Mouse (Mus musculus) limb, embryonic 13.5 days (tissue): ENCODE results near the gene Med13l. TPM values are rescaled to one million over a fixed set of nuclear protein-coding genes. Genes with fewer than 3 reads are reported as not detected.

Experiments used
- ATAC-seq: fragments of 200-750 bp; cut with Nextera tagmentation; 2 replicates; pipeline ENCODE4 v1.8.0; 2017; ENCODE audit warnings: low read depth, moderate number of reproducible peaks, moderate TSS enrichment; ENCODE audit not compliant: low FRiP score
- H3K27ac ChIP-seq: fragments of 300-500 bp; sonication (generic); 2 replicates; pipeline ENCODE4 v1.5.1; 2015; ENCODE audit warnings: inconsistent platforms, mild to moderate bottlenecking, moderate library complexity
- H3K27me3 ChIP-seq: fragments of 300-500 bp; sonication (generic); 2 replicates; pipeline ENCODE4 v1.6.1; 2015; ENCODE audit warnings: mild to moderate bottlenecking, inconsistent platforms
- H3K36me3 ChIP-seq: fragments of 300-500 bp; sonication (generic); 2 replicates; pipeline ENCODE4 v1.6.1; 2015; ENCODE audit warnings: inconsistent platforms, mild to moderate bottlenecking, moderate library complexity
- H3K4me1 ChIP-seq: fragments of 300-500 bp; sonication (generic); 2 replicates; pipeline ENCODE4 v1.6.1; 2015; ENCODE audit warnings: inconsistent platforms
- H3K4me2 ChIP-seq: fragments of 300-500 bp; sonication (generic); replicated peaks from 2 replicates; pipeline ENCODE4 v1.6.1; 2015; ENCODE audit warnings: inconsistent platforms, mild to moderate bottlenecking, moderate library complexity
- H3K4me3 ChIP-seq: fragments of 300-500 bp; sonication (generic); 2 replicates; pipeline ENCODE4 v1.5.1; 2015; ENCODE audit warnings: moderate library complexity, mild to moderate bottlenecking, inconsistent platforms
- H3K9ac ChIP-seq: fragments of 300-500 bp; sonication (generic); 2 replicates; pipeline ENCODE4 v1.6.1; 2015; ENCODE audit warnings: mild to moderate bottlenecking, inconsistent platforms
- H3K9me3 ChIP-seq: fragments of 300-500 bp; sonication (generic); 2 replicates; pipeline ENCODE4 v1.6.1; 2016; ENCODE audit warnings: inconsistent platforms
- WGBS: fragments of 180-500 bp; shearing (Covaris S2); methylation state at CpG from one replicate; pipeline ENCODE4 v1.1.7; 2015; 5-methylcytosine and 5-hydroxymethylcytosine counted together
- polyA plus RNA-seq: library from polyadenylated mRNA; unstranded; fragments of >200 nt; fragmentation: Nextera tagmentation; extraction: Ambion mirVana; gene quantifications from 2 replicates; pipeline ENCODE4 v1.2.1, GENCODE M21; 2015

Gene Med13l
- polyA plus RNA-seq, 1 experiment from 2014 or later: 19.1 TPM

DNA sequence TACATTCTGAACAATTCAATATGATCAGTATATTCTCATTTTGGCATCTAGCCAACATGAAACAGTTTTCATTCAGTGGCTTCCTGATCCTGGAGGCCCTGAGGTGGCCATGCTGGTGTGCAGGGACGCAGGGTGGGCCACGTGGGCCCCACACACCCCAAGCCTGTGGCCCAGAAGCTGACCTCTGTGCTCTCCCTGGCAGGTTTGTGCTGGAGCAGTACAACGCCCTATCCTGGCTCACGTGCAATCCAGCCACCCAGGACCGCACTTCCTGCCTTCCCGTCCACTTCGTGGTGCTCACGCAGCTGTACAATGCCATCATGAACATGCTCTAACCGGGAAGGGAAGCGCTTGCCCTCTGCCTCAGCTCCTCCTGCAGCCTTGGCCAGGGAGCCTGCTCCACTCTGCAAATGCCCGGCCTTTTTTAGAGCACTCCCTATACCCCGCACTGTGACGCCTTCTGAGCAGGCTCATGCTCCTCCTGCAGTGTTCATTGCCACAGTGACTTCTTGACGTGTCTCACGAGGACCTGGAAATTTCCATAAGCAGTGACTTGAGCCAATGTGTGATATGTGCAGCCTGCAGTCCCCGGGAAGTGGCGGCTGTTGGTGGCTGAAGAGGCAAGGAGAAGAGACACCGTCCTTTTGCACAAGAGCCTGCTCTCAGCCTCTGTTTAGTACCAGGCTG, 202.2 kb downstream of the Med13l start:
- Histone ChIP-seq H3K9me3 (no peaks in the 10 kb centered on the region), H3K27ac (no peak overlapping the region), H3K4me1 (peaks cover 2% of the 10 kb centered on the region; the same call in 1 of the 2 replicates), H3K9ac (no peak overlapping the region), H3K4me3 (no peak overlapping the region), H3K4me2 (no peak overlapping the region), H3K36me3 (peaks cover 67% of the 10 kb centered on the region), H3K27me3 (no peaks in the 10 kb centered on the region)
- 88% methylated on average over 18 of the region's 18 CpGs for WGBS
- ATAC-seq: no peak

DNA sequence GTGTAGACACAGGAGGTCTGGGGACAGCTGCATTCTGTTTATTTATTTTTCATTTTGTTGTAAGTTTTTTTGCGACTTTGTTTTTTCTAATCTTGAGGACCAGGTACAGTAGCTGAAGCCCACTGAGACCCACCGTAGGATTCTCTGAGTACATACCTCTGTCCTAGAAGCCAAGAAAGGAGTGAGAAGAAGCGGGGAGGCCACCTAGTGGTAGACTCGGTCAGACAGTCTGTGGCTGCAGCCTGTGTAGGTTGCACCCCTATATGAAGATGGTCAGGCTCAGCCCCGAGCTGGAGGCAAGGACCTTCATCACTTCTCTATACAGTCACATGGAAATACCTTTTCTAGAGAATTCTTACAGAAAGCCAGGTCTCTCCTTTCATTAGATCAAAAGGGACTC, 202.9 kb downstream of the Med13l start:
- Histone ChIP-seq H3K27me3 (no peaks in the 10 kb centered on the region), H3K4me2 (no peak overlapping the region), H3K4me3 (no peak overlapping the region), H3K9ac (no peak overlapping the region), H3K4me1 (peaks cover 8% of the 10 kb centered on the region), H3K27ac (no peak overlapping the region), H3K36me3 (peaks cover 60% of the 10 kb centered on the region), H3K9me3 (no peaks in the 10 kb centered on the region)
- 63% methylated on average over 5 of the region's 5 CpGs for WGBS
- peak; percentile 60; the same call in 1 of the 2 replicates for ATAC-seq

DNA sequence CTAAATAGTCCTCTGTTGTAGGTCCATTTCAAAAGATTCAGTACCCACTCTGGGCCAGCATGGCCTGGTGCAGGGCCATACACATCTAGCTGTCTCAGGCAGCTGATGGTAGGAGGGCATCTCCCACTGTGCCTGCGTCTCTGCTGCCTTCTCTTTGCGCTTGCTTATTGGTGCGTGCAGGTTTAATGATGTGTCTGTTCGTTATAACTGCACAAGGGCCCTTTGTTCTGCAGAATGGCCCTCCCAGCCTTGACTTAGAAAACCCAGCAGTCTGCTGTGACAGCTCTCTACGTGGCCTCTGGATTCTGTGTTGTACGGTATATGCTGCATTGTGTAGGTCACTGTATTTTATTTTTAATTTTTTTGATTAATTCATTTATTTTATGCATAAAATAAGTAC, 208.7 kb downstream of the Med13l start:
- Histone ChIP-seq H3K9ac (no peak overlapping the region), H3K4me1 (peaks cover 22% of the 10 kb centered on the region), H3K36me3 (peaks cover 4% of the 10 kb centered on the region; the same call in 1 of the 2 replicates), H3K27me3 (peaks cover 14% of the 10 kb centered on the region; the same call in 1 of the 2 replicates), H3K9me3 (no peaks in the 10 kb centered on the region), H3K27ac (no peak overlapping the region), H3K4me3 (no peak overlapping the region), H3K4me2 (no peak overlapping the region)
- no peak for ATAC-seq
- 31% methylated on average over 6 of the region's 6 CpGs for WGBS

- no peak for ATAC-seq
- H3K9ac ChIP-seq: no peak overlapping the region
- 30% methylated on average over 3 of the region's 3 CpGs for WGBS
Measured at GRCm38 (mm10) chr5:118773866-118774265, 213.4 kb downstream of the Med13l start.

GRCm38 (mm10) chr5:118776396-118776795, 215.9 kb downstream of the Med13l start:
- no peaks in the 10 kb centered on the region for H3K4me1 ChIP-seq
- no peak for ATAC-seq
- H3K27me3 ChIP-seq: peaks cover 34% of the 10 kb centered on the region
- H3K27ac ChIP-seq: no peak overlapping the region
- WGBS: 85% methylated on average over 6 of the region's 6 CpGs
- H3K4me3 ChIP-seq: no peak overlapping the region
- H3K9me3 ChIP-seq: no peaks in the 10 kb centered on the region
- no peak overlapping the region for H3K9ac ChIP-seq
- no peaks in the 10 kb centered on the region for H3K36me3 ChIP-seq
- no peak overlapping the region for H3K4me2 ChIP-seq

More at GRCm38 (mm10) chr5:118773866-118774265, 213.4 kb downstream of the Med13l start:
- peaks cover 10% of the 10 kb centered on the region for H3K4me1 ChIP-seq
- H3K27ac ChIP-seq: no peak overlapping the region
- H3K9me3 ChIP-seq: no peaks in the 10 kb centered on the region
- peaks cover 21% of the 10 kb centered on the region for H3K27me3 ChIP-seq
- no peaks in the 10 kb centered on the region for H3K36me3 ChIP-seq
- no peak overlapping the region for H3K4me3 ChIP-seq
- no peak overlapping the region for H3K4me2 ChIP-seq

DNA sequence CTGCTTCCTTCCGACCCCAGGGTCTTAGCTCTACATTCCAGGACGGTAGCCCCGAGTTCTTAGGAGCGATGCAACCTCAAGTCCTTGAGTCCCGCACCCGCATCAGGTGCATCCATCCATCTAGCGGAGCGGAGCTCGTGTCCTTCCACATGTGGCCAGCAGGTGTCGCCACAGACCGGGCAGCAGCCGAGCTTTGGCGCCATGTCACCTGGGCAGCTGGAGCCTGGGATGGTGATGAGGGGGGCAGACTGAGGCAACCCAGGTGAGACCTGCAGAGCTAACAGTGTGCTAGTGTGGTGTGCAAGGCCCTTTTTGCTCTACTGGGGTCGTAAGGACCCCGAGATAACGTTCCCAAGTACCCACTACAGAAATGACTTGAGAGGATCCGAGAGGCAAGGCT, 221.1 kb downstream of the Med13l start:
- H3K4me1 ChIP-seq: no peaks in the 10 kb centered on the region
- no peak overlapping the region for H3K4me2 ChIP-seq
- no peaks in the 10 kb centered on the region for H3K36me3 ChIP-seq
- no peak overlapping the region for H3K9ac ChIP-seq
- no peak overlapping the region for H3K27ac ChIP-seq
- H3K9me3 ChIP-seq: peaks cover 3% of the 10 kb centered on the region; the same call in 1 of the 2 replicates
- peaks cover 40% of the 10 kb centered on the region for H3K27me3 ChIP-seq
- peak; percentile 52 for ATAC-seq
- WGBS: 12% methylated on average over 17 of the region's 17 CpGs
- H3K4me3 ChIP-seq: no peak overlapping the region

DNA sequence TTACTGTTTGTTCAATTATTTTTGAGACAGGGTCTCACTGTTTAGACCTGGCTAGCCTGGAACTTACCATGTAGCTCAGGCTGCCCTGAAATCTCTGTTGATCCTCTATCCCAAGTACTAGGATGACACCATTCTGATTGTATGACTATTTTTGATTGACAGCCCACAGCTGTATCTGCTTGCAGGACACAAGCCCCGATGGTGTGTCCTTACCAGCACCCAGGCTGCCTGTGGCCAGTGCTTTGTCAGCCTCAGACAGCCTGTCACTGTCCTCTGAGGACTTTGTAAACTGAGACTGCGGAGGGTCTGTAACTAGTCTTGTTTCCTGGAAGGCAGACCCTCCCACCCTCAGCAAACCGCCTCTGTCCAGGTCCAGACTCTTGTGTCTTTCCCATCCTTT, 221.7 kb downstream of the Med13l start:
- WGBS: 73% methylated on average over 3 of the region's 3 CpGs

GRCm38 (mm10) chr5:118789226-118789625, 228.7 kb downstream of the Med13l start:
- Histone ChIP-seq H3K9ac (no peak overlapping the region), H3K4me1 (no peaks in the 10 kb centered on the region), H3K27me3 (peaks cover 13% of the 10 kb centered on the region), H3K4me2 (no peak overlapping the region), H3K4me3 (no peak overlapping the region), H3K27ac (no peak overlapping the region), H3K36me3 (no peaks in the 10 kb centered on the region), H3K9me3 (peaks cover 10% of the 10 kb centered on the region; the same call in 1 of the 2 replicates)
- no peak for ATAC-seq
- WGBS: 84% methylated on average over 11 of the region's 11 CpGs

More for the DNA sequence above, 221.7 kb downstream of the Med13l start:
- H3K4me2 ChIP-seq: no peak overlapping the region
- no peak overlapping the region for H3K4me3 ChIP-seq
- no peaks in the 10 kb centered on the region for H3K4me1 ChIP-seq
- peaks cover 40% of the 10 kb centered on the region for H3K27me3 ChIP-seq
- H3K27ac ChIP-seq: no peak overlapping the region
- H3K36me3 ChIP-seq: no peaks in the 10 kb centered on the region
- peaks cover 3% of the 10 kb centered on the region; the same call in 1 of the 2 replicates for H3K9me3 ChIP-seq
- no peak for ATAC-seq
- no peak overlapping the region for H3K9ac ChIP-seq

GRCm38 (mm10) chr5:118789776-118790175, 229.3 kb downstream of the Med13l start:
- Histone ChIP-seq H3K27me3 (0 out of 2 replicates have a peak, but pooled peaks cover 8% of the 10 kb centered on the region), H3K4me2 (no peak overlapping the region), H3K4me1 (no peaks in the 10 kb centered on the region), H3K9ac (no peak overlapping the region), H3K9me3 (peaks cover 10% of the 10 kb centered on the region; the same call in 1 of the 2 replicates), H3K27ac (no peak overlapping the region), H3K36me3 (no peaks in the 10 kb centered on the region), H3K4me3 (no peak overlapping the region)
- no peak; the same call in 1 of the 2 replicates for ATAC-seq
- WGBS: 75% methylated on average over 9 of the region's 9 CpGs

DNA sequence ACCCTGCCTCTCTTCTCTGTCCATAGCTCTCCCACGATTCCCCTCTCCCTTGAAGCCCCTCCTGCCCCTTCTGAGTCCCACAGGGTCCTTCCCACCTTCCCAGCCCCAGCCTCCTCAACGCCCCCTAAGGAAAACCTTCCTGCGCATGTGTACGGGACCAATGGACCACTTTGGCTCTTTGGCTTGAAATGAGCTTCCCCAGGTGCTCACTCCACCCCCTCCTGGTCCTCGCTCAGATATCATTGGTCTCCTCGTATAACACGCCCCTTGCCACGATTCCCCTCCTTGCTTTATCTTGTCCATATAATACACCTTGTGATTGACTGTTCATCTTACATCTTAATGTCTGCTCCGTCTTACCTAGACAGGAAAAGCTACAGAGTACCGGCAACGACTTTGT, 237.3 kb downstream of the Med13l start:
- Histone ChIP-seq H3K4me3 (no peak overlapping the region), H3K27ac (no peak overlapping the region), H3K9me3 (no peaks in the 10 kb centered on the region), H3K4me1 (no peaks in the 10 kb centered on the region), H3K9ac (no peak overlapping the region), H3K4me2 (no peak overlapping the region), H3K27me3 (peaks cover 31% of the 10 kb centered on the region; the same call in 1 of the 2 replicates), H3K36me3 (no peaks in the 10 kb centered on the region)
- no peak for ATAC-seq
- 91% methylated on average over 11 of the region's 11 CpGs for WGBS

- H3K4me1 ChIP-seq: no peaks in the 10 kb centered on the region
- H3K27ac ChIP-seq: no peak overlapping the region
- H3K4me3 ChIP-seq: no peak overlapping the region
- H3K4me2 ChIP-seq: no peak overlapping the region
- no peak overlapping the region for H3K9ac ChIP-seq
- no peak for ATAC-seq
- H3K27me3 ChIP-seq: peaks cover 15% of the 10 kb centered on the region; the same call in 1 of the 2 replicates
- H3K9me3 ChIP-seq: no peaks in the 10 kb centered on the region
- WGBS: 40% methylated on average over 5 of the region's 5 CpGs
- H3K36me3 ChIP-seq: no peaks in the 10 kb centered on the region
Measured at GRCm38 (mm10) chr5:118801592-118801991, 241.1 kb downstream of the Med13l start.

- no peak overlapping the region for H3K4me3 ChIP-seq
Measured at GRCm38 (mm10) chr5:118802036-118802435, 241.6 kb downstream of the Med13l start.

More at GRCm38 (mm10) chr5:118802036-118802435, 241.6 kb downstream of the Med13l start:
- no peak overlapping the region for H3K27ac ChIP-seq
- no peaks in the 10 kb centered on the region for H3K36me3 ChIP-seq
- H3K9ac ChIP-seq: no peak overlapping the region
- H3K27me3 ChIP-seq: peaks cover 11% of the 10 kb centered on the region; the same call in 1 of the 2 replicates
- WGBS: 84% methylated on average over 7 of the region's 7 CpGs
- H3K9me3 ChIP-seq: no peaks in the 10 kb centered on the region
- no peak for ATAC-seq
- no peaks in the 10 kb centered on the region for H3K4me1 ChIP-seq
- H3K4me2 ChIP-seq: no peak overlapping the region
